Mouse (Mus musculus) WW6 (cell line): ENCODE results near the gene Tec.

ENCODE experiments used
- DNase-seq: peaks from one replicate; pipeline ENCODE4 v3.0.0-alpha.2; 2013; ENCODE audit warnings: low read depth, low spot score

Tec gene

GRCm38 (mm10) chr5:72891534-72891933 lies 23.3 kb upstream of the Tec start:
- DNase-seq, result no peak

GRCm38 (mm10) chr5:72888260-72888659 lies 20.0 kb upstream of the Tec start:
- DNase-seq, result no peak

- no peak for DNase-seq
Observed at GRCm38 (mm10) chr5:72886458-72887222, 18.4 kb upstream of the Tec start.

DNA sequence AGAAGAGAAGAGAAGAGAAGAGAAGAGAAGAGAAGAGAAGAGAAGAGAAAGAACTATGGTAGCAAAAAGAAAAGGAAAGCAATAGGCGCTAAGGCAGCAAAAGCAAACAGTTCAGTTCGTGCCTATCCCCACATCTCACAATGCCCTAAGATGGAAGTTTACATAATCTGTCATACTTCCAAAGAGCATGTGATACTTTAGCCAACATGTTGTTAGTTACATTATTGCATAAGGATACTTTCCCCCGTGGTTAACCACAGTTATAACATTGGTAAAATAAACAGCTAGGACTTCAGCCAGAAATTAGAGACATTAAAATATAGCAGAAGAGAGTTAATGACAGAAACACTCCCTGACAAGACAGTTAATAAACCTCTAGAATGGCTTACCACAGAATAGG lies 15.4 kb upstream of the Tec start:
- no peak for DNase-seq

- no peak for DNase-seq
Observed at GRCm38 (mm10) chr5:72882412-72882765, 14.1 kb upstream of the Tec start.

DNA sequence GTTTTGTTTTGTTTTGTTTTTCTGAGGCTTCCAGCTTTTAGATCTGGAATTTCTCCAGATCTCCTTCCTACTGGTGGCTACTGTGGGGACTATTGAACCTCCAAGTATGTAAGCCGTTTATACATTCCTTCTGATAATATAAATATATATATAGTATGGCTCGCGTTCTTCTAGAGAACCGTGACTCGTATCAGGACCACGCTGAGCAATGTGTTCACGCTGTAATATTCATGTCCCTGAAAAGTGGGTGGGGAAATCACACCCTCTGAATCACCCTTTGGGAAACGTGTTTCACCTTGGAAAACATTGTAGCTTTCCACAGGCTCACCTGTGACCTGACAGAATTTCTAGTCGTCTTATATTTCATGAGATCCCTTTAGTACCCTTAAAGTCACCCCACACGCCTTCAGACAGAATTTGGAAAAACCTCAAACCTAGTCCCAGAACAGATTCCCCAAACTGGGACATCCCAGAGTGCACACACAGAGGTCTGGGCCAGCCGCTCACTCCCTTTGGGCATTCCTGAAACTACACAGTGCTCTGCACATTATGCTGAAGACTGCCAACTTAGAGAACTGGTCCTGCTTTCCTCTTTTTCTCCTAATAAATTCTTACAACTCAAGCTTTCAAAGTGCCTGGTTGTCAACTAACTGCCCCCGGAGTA lies 13.6 kb upstream of the Tec start:
- DNase-seq, result no peak

DNA sequence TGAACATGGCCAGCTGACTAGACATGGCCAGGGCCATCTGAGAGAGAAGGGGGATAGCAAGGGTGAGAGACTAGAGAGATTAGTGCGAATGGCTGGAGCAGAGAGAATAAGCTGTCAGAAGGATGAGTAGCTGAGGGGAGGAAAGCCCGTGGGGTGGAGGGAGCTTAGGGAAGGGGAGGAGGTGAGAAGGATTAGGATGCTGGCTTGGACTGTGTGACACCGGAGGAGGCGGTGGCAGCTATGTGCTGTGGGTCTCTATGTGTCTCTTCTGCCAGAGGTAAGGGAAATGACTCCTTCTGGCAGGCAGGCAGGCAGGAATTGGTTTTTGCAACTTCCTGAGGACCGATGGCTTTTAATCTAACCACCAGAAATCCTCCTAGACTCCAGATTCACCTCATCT lies 11.5 kb upstream of the Tec start:
- DNase-seq, result no peak

- no peak for DNase-seq
Observed at GRCm38 (mm10) chr5:72871114-72871513, 2.8 kb upstream of the Tec start.

GRCm38 (mm10) chr5:72869779-72870608 lies 1.7 kb upstream of the Tec start:
- DNase-seq, result no peak

DNA sequence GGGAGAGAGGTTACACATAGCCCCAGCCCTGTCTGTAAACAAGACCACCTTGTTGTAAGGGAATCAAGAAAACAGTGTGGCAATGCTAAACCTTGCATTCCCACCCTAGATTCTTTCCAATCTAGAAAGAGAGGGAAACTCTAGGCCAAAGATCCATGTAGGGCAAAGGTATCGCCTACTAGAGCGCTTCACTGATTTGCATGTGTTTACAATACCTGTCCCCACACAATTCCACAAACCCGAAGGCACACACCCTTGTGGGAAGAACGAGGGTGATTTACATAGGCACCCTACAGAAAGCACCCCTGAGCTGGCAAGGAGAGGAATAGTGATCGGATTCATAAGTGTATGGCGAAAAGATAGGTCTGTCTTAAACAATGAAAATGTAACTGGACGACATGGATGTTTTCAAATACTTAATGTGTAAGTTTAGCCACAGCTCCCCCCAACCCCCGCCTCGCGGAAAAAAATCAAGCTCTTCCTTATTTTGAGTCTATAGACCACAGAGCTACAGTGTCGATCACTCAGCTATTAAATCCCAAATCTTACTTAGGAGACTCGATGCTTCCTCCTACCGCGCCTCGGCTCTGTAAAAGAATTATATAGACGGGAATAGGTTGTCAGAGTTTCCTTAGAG lies 1.1 kb downstream of the Tec start:
- DNase-seq, result no peak

DNA sequence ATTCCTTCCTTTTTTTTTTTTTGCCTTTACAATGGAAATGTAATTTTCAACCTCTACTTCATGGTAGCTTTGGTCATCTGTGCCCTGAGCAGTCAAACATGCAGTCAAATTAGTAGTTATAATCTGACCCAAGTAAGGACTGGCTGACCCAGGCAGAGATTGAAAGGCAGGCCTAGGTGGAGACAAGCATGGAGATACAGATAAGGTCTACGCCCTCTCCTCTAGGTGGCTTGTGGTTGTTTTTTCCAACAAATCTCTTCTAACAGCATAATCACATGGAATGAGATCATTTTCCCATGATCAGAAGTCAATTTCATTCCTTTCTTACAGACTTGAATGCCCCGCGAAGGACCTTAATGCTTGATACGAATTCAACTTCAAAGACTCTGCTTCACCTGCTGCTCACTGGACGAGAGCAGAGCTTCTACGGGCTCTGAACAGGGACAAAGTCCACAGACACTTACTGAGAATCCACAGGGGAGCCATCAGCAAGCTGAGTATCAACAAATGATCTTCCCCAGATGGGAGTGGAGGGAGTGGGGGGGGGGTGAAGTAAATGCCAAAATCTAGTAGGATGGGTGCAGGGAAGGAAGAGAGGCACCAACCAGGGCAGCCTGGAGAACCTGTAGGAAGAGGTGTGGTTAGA lies 1.9 kb downstream of the Tec start:
- DNase-seq, result no peak

GRCm38 (mm10) chr5:72864654-72865178 lies 3.6 kb downstream of the Tec start:
- no peak for DNase-seq

DNA sequence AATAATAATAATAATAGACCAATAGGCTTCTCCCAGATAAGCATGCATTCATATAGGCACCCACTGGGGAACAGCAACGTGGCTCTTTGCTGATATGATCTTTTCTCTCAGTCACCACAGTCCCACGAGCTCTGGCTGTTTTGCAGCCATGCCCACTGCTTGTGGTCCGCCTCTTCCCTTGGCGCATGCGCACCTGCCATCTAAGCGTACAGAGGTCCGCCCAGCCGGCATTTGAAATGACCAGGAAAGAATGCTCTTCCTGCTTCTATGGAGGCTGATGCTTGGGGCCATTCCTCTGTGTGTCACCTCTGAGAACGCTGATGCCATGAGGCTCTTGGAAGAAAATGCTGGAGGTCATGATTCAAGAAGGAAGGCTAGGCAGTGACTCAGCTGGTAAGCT lies 5.1 kb downstream of the Tec start:
- DNase-seq, result no peak

DNA sequence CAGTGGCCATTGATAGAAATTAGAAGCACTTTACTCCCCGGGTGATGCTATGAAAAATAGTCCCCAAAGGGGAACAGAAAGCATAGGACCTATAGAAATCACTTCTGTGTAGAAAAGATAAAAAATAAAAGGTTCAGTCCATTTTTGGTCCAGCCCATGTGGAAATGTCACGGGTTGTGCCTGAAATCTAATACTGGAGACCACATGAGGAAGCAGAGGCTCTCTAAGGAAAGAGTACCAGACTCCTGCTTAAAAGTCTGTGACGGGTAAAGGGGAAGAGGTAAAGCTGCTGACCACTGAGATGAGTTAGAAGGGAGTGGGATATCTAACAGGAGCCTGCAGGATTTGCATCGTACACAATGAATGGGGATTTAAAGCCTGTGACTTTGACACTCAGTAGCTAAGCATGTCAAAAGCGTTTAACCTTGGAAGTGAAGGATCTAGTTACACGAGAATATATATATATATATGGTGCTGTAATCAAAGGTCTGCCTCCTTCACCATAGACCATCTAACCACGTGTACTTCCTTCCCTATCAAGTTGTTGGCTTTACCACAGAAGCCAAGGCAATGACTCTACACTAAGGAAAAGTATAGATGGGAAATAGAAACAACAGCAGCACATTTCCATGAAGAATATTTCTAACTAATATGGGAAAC lies 6.4 kb downstream of the Tec start:
- no peak for DNase-seq

DNA sequence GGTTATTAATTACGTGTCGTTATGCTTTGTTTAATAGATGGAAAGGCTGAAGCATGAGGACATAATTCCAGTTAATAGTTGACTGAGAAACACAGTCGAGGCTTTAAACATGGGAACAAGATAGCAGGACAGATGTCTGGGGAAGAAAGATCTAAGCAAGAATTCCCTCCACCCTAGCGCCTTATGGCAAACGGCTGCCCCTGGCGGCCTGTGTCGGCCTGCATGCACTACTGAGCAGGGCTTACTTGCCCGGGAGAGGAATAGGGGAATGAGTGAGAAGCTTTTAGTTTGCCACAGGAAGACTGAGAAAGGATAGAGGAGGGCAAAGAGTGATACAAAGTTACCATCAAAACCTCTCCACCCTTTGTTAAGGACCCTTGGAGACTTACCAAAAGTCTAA lies 7.4 kb downstream of the Tec start:
- no peak for DNase-seq

GRCm38 (mm10) chr5:72858306-72858705 lies 10.0 kb downstream of the Tec start:
- DNase-seq, result no peak

GRCm38 (mm10) chr5:72857756-72858155 lies 10.5 kb downstream of the Tec start:
- DNase-seq, result no peak

- DNase-seq, result no peak
Observed at GRCm38 (mm10) chr5:72856255-72856878, 11.9 kb downstream of the Tec start.

DNA sequence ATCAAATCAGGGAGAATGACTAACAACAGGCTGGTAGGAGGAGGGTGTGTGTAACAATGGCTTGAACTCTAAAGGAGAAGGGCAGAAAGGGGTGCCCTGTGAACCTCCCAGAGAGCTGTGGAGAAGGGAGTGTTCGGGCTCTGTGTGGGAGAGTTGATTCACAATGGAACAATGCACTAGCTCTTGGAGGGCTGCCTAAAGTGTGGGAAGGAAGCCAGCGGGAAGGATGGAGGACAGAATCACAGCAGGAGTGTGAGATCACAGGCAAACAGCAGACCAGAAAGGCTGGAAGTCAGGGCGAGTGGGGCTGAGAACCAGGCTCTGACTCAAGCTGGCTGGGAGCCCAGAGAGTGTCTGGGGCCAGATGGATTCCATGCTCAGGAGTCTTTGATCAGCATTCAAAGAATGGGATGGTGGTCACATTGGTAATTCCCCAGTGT lies 12.6 kb downstream of the Tec start:
- no peak for DNase-seq
